Mouse (Mus musculus) embryonic facial prominence, embryonic 14.5 days (tissue): ENCODE data around the gene Eif3a. TPM values are rescaled to one million over a fixed set of nuclear protein-coding genes. Genes with fewer than 3 reads are reported as not detected.

Source experiments
- ATAC-seq: fragments of 200-750 bp; cut with Nextera tagmentation; 2 replicates; pipeline ENCODE4 v1.8.0; 2017; ENCODE audit warnings: low read depth, moderate number of reproducible peaks, moderate TSS enrichment
- DNase-seq: peaks from one replicate; pipeline ENCODE4 v3.0.0-alpha.2; 2015; ENCODE audit warnings: low spot score
- H3K27ac ChIP-seq: fragments of 300-500 bp; sonication (generic); replicated peaks from 2 replicates; pipeline ENCODE4 v1.5.1; 2014; ENCODE audit warnings: low read depth, mild to moderate bottlenecking, low read length, moderate library complexity
- H3K27me3 ChIP-seq: fragments of 300-500 bp; sonication (generic); replicated peaks from 2 replicates; pipeline ENCODE4 v1.6.1; 2014; ENCODE audit warnings: low read length; ENCODE audit not compliant: control insufficient read depth, insufficient read depth
- H3K36me3 ChIP-seq: fragments of 300-500 bp; sonication (generic); 2 replicates; pipeline ENCODE4 v1.6.1; 2014; ENCODE audit warnings: low read length, mixed read lengths; ENCODE audit not compliant: control insufficient read depth, insufficient read depth
- H3K4me1 ChIP-seq: fragments of 300-500 bp; sonication (generic); 2 replicates; pipeline ENCODE4 v1.6.1; 2014; ENCODE audit warnings: antibody characterized with exemption, low read length; ENCODE audit not compliant: control insufficient read depth, insufficient read depth
- H3K4me2 ChIP-seq: fragments of 300-500 bp; sonication (generic); 2 replicates; pipeline ENCODE4 v1.6.1; 2014; ENCODE audit warnings: low read depth, mild to moderate bottlenecking, low read length, moderate library complexity, mixed read lengths
- H3K4me3 ChIP-seq: fragments of 300-500 bp; sonication (generic); 2 replicates; pipeline ENCODE4 v1.5.1; 2014; ENCODE audit warnings: low read depth, mild to moderate bottlenecking, low read length
- H3K9ac ChIP-seq: fragments of 300-500 bp; sonication (generic); 2 replicates; pipeline ENCODE4 v1.6.1; 2014; ENCODE audit warnings: low read depth, mild to moderate bottlenecking, low read length, moderate library complexity, mixed read lengths
- H3K9me3 ChIP-seq: fragments of 300-500 bp; sonication (generic); 2 replicates; pipeline ENCODE4 v1.6.1; 2016; ENCODE audit warnings: low read length; ENCODE audit not compliant: control insufficient read depth
- WGBS: fragments of 180-500 bp; shearing (Covaris S2); extraction: QIAGEN DNeasy Blood & Tissue Kit; methylation state at CpG from one replicate; pipeline ENCODE4 v1.1.7; 2014; 5-methylcytosine and 5-hydroxymethylcytosine counted together
- polyA plus RNA-seq: library from polyadenylated mRNA; unstranded; fragments of >200 nt; fragmentation: Nextera tagmentation; extraction: Ambion mirVana; gene quantifications from 2 replicates; pipeline ENCODE4 v1.2.1, GENCODE M21; 2014

The Eif3a gene
- polyA plus RNA-seq, 1 experiment from 2014 or later: 165 TPM

GRCm38 (mm10) chr19:60799867-60800569 lies 9.6 kb upstream of the Eif3a start:
- no peak for ATAC-seq
- Histone ChIP-seq H3K4me3 (no peak overlapping the region), H3K4me2 (no peak overlapping the region), H3K9ac (no peak overlapping the region), H3K27ac (no peak overlapping the region), H3K9me3 (no peaks in the 10 kb centered on the region), H3K27me3 (no peaks in the 10 kb centered on the region), H3K4me1 (no peaks in the 10 kb centered on the region), H3K36me3 (no peaks in the 10 kb centered on the region)
- WGBS: 75% methylated on average over 7 of the region's 7 CpGs
- DNase-seq: no peak

- Histone ChIP-seq H3K9me3 (no peaks in the 10 kb centered on the region), H3K4me1 (no peaks in the 10 kb centered on the region), H3K27ac (no peak overlapping the region), H3K9ac (no peak overlapping the region), H3K4me3 (no peak overlapping the region), H3K36me3 (no peaks in the 10 kb centered on the region), H3K4me2 (no peak overlapping the region), H3K27me3 (no peaks in the 10 kb centered on the region)
- ATAC-seq (no peak), DNase-seq (no peak)
- 89% methylated on average over 2 of the region's 2 CpGs for WGBS
Measured at GRCm38 (mm10) chr19:60797415-60797814, 7.0 kb upstream of the Eif3a start.

GRCm38 (mm10) chr19:60795244-60795643 lies 4.8 kb upstream of the Eif3a start:
- WGBS: 86% methylated on average over 2 of the region's 2 CpGs
- Histone ChIP-seq H3K36me3 (no peaks in the 10 kb centered on the region), H3K4me3 (no peak overlapping the region), H3K4me1 (no peaks in the 10 kb centered on the region), H3K27me3 (no peaks in the 10 kb centered on the region), H3K27ac (no peak overlapping the region), H3K9me3 (no peaks in the 10 kb centered on the region), H3K4me2 (no peak overlapping the region), H3K9ac (no peak overlapping the region)
- DNase-seq (no peak), ATAC-seq (no peak)

GRCm38 (mm10) chr19:60793170-60793707 lies 2.8 kb upstream of the Eif3a start:
- WGBS: 85% methylated on average over 2 of the region's 2 CpGs

GRCm38 (mm10) chr19:60791164-60791563 lies 706 bp upstream of the Eif3a start:
- peak overlapping the region; percentile 100 for H3K4me3 ChIP-seq
- WGBS: 17% methylated on average over 9 of the region's 9 CpGs
- no peaks in the 10 kb centered on the region for H3K27me3 ChIP-seq
- peak overlapping the region; percentile 82 for H3K4me2 ChIP-seq
- DNase-seq: no peak
- H3K4me1 ChIP-seq: peaks cover 11% of the 10 kb centered on the region
- ATAC-seq: no peak
- no peaks in the 10 kb centered on the region for H3K9me3 ChIP-seq
- peak overlapping the region; percentile 100 for H3K9ac ChIP-seq
- H3K36me3 ChIP-seq: no peaks in the 10 kb centered on the region
- H3K27ac ChIP-seq: peak overlapping the region; percentile 96

More at GRCm38 (mm10) chr19:60793170-60793707, 2.8 kb upstream of the Eif3a start:
- no peak overlapping the region for H3K9ac ChIP-seq
- H3K4me2 ChIP-seq: no peak overlapping the region
- no peaks in the 10 kb centered on the region for H3K9me3 ChIP-seq
- H3K4me3 ChIP-seq: no peak overlapping the region
- ATAC-seq (no peak), DNase-seq (no peak)
- no peaks in the 10 kb centered on the region for H3K27me3 ChIP-seq
- peaks cover 4% of the 10 kb centered on the region; the same call in 1 of the 2 replicates for H3K4me1 ChIP-seq
- H3K27ac ChIP-seq: no peak overlapping the region
- no peaks in the 10 kb centered on the region for H3K36me3 ChIP-seq

- Histone ChIP-seq H3K4me2 (peak overlapping the region; percentile 82), H3K9ac (peak overlapping the region; percentile 100), H3K27ac (peak overlapping the region; percentile 96), H3K4me1 (peaks cover 11% of the 10 kb centered on the region), H3K27me3 (no peaks in the 10 kb centered on the region), H3K36me3 (no peaks in the 10 kb centered on the region), H3K9me3 (no peaks in the 10 kb centered on the region), H3K4me3 (peak overlapping the region; percentile 100)
- ATAC-seq: peak; percentile 69
- WGBS: under 1% methylated on average over 23 of the region's 60 CpGs
- DNase-seq: peak; percentile 59
Measured at GRCm38 (mm10) chr19:60789919-60790506, 445 bp downstream of the Eif3a start.

GRCm38 (mm10) chr19:60789452-60789851 lies 1.0 kb downstream of the Eif3a start:
- H3K9me3 ChIP-seq: no peaks in the 10 kb centered on the region
- H3K27me3 ChIP-seq: no peaks in the 10 kb centered on the region
- ATAC-seq: no peak
- peak overlapping the region; percentile 100 for H3K4me3 ChIP-seq
- peaks cover 11% of the 10 kb centered on the region for H3K4me1 ChIP-seq
- peak overlapping the region; percentile 96 for H3K27ac ChIP-seq
- WGBS: 2% methylated on average over 7 of the region's 7 CpGs
- H3K9ac ChIP-seq: peak overlapping the region; percentile 100
- no peaks in the 10 kb centered on the region for H3K36me3 ChIP-seq
- H3K4me2 ChIP-seq: peak overlapping the region; percentile 82
- peak; percentile 1 for DNase-seq

GRCm38 (mm10) chr19:60788214-60788960 lies 2.1 kb downstream of the Eif3a start:
- no peaks in the 10 kb centered on the region for H3K9me3 ChIP-seq
- H3K9ac ChIP-seq: peak overlapping the region; percentile 100
- peaks cover 11% of the 10 kb centered on the region for H3K4me1 ChIP-seq
- no peaks in the 10 kb centered on the region for H3K27me3 ChIP-seq
- no peak overlapping the region for H3K27ac ChIP-seq
- H3K4me3 ChIP-seq: peak overlapping the region; percentile 100
- no peaks in the 10 kb centered on the region for H3K36me3 ChIP-seq
- peak overlapping the region; percentile 82 for H3K4me2 ChIP-seq
- 34% methylated on average over 6 of the region's 6 CpGs for WGBS
- ATAC-seq: no peak
- peak; percentile 1 for DNase-seq
